Mouse (Mus musculus): ENCODE measurements at regions not wholly inside any gene's neighbourhood (a gene's known extent, or its start where the extent isn't known, plus 50 kb on each side); places are given as distances from the start of the nearest gene placed in this dataset.

DNA sequence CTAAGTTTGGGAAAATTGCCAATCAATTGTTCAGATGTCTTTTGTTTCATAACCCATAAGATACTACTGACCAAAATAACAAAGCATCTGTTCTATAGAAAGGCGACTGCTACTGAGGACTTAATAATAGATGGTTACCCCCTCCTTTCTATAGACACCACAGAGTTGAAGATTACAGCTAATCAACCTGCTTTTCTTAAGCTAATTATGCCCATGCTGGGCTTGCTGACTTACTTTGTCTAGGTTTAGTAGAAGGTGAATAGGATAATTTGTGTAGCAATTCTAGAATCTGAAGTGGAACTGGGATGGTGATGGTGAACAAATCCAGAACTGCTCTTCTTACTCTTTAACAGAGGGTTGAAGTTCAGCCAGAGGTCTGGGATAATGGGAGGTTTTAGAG is 53.8 kb upstream of the Tbx18 start:
- DNase-seq: no peak

- DNase-seq: no peak
Observed at GRCm38 (mm10) chr9:87811746-87812145, 80.7 kb upstream of the Tbx18 start.

DNA sequence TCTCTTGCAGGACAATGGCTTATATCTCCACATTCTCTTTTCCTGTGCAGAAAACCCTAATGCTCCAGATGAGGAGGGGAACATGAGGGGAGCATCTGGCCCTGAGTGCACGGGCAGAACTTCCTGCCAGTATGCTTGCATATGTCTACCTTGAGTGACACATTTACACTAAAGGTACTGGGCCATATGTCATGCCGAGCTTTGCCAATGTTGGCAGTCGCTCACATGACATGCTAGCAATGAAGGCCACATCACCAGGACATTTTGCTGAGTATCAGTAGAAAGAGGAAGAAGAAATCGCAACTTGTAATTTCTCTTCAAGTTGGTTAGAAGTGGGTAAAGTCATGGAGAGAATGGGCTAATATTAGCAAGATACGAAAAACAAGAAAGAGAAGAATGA is 91.2 kb upstream of the Tbx18 start:
- no peak for DNase-seq

- DNase-seq: no peak
Observed at GRCm38 (mm10) chr9:87824691-87825230, 93.7 kb upstream of the Tbx18 start.

GRCm38 (mm10) chr9:87843898-87844297 is 112.8 kb upstream of the Tbx18 start:
- DNase-seq: no peak

DNA sequence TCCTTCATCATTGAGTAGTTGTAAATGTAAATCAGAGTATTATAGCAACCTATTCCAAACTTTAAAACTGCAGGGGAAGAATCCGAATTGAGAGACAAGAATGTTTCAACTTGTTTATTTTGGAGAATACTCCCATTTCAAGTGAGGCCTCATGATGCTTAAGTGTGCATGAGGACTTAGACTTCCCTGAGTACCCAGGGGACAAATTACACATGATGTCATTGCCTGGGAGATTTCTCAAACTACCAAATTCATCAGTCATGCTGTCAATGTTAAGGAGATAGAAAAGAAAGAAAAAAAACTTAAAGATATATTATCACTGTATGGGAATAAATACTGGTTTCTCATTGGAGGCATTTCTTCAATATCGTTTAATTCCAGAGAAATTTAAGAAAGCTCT is 113.4 kb upstream of the Tbx18 start:
- no peak for DNase-seq

GRCm38 (mm10) chr9:87848882-87849281 is 117.8 kb upstream of the Tbx18 start:
- DNase-seq: no peak

DNA sequence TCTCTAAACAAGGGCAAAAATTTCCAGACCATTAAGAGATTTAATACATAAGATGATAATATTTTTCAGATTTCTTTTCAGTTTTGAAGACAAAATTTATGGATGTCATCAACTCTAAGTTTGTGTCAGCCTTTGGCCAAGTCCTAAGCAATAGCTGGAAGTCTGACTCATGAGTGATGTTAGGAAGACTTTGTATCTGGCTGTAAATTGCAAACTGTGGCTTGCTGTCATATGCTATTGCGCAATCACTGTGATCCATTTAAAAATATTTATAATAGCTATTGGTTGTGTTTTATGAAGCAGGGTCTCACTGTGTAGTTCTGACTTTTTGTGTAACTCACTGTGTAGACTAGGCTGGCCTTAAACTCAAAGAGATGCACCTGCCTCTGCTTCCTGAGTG is 119.1 kb upstream of the Tbx18 start:
- DNase-seq: no peak

DNA sequence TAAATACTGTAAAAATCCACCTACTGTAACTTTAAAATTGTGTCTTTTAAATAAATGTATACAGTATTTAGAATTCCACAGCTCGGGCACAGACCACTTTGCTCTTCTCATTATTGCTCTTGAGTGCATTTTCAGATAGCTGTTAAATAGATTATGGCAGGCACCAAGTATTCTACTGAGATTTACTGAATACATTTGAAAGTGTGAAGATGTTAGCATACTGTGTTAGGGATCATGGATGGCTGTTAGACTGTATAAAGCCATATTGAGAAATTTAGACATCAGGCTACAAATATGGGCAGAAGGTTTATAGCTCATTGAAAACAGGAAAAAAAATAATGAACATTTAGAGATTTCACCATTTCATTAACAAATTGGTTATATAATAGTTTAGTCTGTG is 130.5 kb upstream of the Tbx18 start:
- no peak for DNase-seq

GRCm38 (mm10) chr9:87865236-87865635 is 134.2 kb upstream of the Tbx18 start:
- no peak for DNase-seq

GRCm38 (mm10) chr9:87872384-87872905 is 141.4 kb upstream of the Tbx18 start:
- DNase-seq: no peak

DNA sequence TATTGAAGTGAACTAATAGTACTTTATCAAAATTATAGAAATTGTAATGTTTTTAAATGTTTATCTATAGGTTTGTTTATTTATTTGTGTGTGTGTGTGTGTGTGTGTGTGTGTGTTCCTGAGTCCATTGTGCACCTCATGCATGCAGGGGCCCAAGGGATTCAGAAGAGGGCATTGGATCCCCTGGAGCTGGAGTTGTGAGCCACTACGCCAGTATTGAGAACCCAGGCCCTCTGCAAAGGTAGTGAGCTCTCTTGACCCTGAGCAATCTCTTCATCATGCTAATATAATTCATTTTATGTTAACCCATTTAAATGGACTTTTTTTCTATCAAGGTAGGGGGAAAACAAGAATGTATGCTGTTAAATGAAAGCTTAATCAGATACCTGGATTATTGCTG is 151.5 kb upstream of the Tbx18 start:
- no peak for DNase-seq

DNA sequence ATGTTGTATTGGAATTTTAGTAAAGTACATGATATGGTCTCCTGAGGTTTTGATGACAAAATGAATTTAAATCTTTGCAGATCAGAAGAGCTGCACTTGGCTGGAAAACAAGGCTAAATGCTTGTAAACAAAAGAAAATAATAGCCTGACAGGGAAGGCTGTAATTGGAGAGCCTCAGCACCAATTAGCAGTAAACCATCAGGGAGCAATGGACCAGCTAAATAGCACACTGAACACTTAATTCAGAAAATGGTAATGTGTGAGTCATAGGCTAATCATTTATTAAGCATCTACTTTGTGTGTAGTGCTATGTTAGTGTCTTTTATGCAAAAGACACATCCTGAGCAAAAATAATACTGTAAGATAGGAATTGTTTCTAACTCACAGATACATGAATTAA is 152.0 kb upstream of the Tbx18 start:
- DNase-seq: no peak

DNA sequence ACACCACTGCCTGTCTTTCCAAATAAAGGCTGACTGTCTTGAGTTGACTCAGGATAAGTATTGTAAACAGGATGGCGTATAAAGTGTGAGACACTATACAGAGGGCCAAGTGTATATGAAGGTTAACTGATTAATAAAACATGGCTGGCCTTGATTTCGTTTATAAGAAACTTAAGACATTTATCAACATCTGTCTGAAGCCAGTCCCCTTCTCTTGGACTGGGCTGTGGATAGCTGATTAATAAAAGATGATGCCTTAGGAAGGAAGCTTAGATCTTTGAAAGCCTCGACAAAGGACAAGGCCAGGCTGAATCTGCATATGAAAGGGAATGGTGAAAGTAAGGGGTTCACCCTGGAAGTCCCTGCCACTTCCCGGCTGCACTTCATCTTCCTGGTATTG is 163.0 kb upstream of the Tbx18 start:
- DNase-seq: no peak

GRCm38 (mm10) chr9:87894596-87894995 is 163.5 kb upstream of the Tbx18 start:
- no peak for DNase-seq

- DNase-seq: no peak
Observed at GRCm38 (mm10) chr9:87895526-87895925, 164.5 kb upstream of the Tbx18 start.

DNA sequence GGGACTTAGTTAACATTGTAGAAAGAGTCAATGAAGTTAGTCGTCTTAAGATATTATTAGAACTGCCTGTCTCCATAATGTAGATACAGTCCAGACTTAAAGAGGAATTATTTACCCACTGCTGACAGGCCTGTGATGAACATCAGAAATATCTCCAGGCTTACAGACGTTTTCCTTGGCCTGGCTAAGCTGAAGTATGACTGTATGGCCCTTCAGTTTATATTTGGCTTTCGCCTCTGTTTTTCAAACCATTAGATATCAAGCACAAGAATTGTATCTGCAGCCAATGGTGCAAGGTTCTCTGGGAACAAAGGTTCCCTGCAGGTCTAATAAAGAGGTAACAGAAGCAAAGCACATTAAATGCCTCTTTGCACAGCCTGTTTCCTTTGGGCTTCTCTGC is 166.3 kb upstream of the Tbx18 start:
- DNase-seq: no peak

DNA sequence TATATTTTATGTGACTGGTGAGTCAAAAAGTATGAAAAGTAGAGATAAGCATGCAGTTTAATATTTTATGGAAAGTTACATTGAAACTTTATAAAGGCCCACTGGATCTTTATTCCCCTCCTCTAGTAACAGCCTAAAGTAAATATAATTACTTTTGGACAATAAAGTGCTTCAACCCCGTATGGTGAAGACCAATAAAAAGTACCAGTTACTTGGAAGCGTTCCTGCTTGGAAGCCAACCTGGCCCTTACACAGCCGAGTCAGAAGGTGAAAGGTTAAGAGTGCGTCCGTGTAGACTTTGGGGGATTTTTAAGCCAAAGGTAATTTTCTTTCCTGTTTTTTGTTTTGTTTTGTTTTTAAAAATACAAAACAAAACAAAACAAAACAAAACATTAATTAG is 168.3 kb upstream of the Tbx18 start:
- no peak for DNase-seq

GRCm38 (mm10) chr9:87899800-87900199 is 168.7 kb upstream of the Tbx18 start:
- DNase-seq: no peak

- DNase-seq: no peak
Observed at GRCm38 (mm10) chr9:87921291-87921690, 190.2 kb upstream of the Tbx18 start.

- no peak for DNase-seq
Observed at GRCm38 (mm10) chr9:87925151-87925550, 194.1 kb upstream of the Tbx18 start.

- DNase-seq: no peak
Observed at GRCm38 (mm10) chr9:87933230-87933629, 202.2 kb upstream of the Tbx18 start.

GRCm38 (mm10) chr9:87952426-87952825 is 221.4 kb upstream of the Tbx18 start:
- DNase-seq: no peak

- no peak for DNase-seq
Observed at GRCm38 (mm10) chr9:87954941-87955340, 223.9 kb upstream of the Tbx18 start.

DNA sequence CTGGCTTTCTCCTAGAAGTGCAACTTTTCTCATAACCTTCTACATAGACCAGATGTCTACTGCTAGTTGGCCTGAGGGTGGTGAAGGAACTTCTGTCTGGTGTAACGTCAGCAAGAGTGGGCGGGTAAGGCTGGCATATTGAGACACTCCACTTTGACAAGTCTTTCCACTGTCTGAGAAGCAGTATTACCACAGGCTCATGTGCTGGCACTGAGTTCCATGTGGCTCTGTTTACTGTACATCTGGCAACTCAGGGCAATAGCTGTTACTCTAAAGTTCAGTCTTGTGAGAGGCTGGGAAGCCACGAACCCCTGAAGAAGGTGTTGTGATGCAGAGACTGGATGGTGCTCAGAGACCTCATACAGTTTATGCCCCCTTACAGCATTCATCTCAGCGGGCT is 230.7 kb upstream of the Tbx18 start:
- DNase-seq: no peak

- no peak for DNase-seq
Observed at GRCm38 (mm10) chr9:87964508-87964907, 233.4 kb upstream of the Tbx18 start.
